ENCODE assay signal across 8 mouse cellular contexts in genomic region chr7:116034282-116034758, GRCm38 (mm10). TPM values are rescaled to one million over a fixed set of nuclear protein-coding genes. Genes with fewer than 3 reads are reported as not detected.
DNase-seq lines count a peak whose midpoint lies in the region; ATAC-seq lines count a peak whose summit lies in the region.

No protein-coding gene starts in this region.

- H3K9ac ChIP-seq in hindbrain, embryonic 13.5 days: peak overlapping the region; percentile 74
- H3K9ac ChIP-seq in limb, embryonic 12.5 days (replicated peaks): peak overlapping the region; percentile 88
- peak overlapping the region; percentile 59 for H3K9ac ChIP-seq in midbrain, embryonic 14.5 days (replicated peaks; ENCODE audit: low read length)

- H3K4me3 ChIP-seq in hindbrain, embryonic 13.5 days: peak overlapping the region; percentile 62
- peak overlapping the region; percentile 65 for H3K4me3 ChIP-seq in limb, embryonic 12.5 days (replicated peaks)
- H3K4me3 ChIP-seq in midbrain, embryonic 14.5 days (replicated peaks; ENCODE audit: low read depth, low read length): peak overlapping the region; percentile 54

- H3K4me1 ChIP-seq in hindbrain, embryonic 13.5 days (replicated peaks): peaks cover 58% of the 10 kb centered on the region
- H3K4me1 ChIP-seq in limb, embryonic 12.5 days (replicated peaks): peaks cover 43% of the 10 kb centered on the region
- peaks cover 39% of the 10 kb centered on the region for H3K4me1 ChIP-seq in midbrain, embryonic 14.5 days (ENCODE audit: control insufficient read depth, insufficient read depth, low read length)

- peak; percentile 34; the same call in 1 of the 2 replicates for ATAC-seq in hindbrain, embryonic 13.5 days (ENCODE audit: low FRiP score)
- peak; percentile 33; the same call in 1 of the 2 replicates for ATAC-seq in limb, embryonic 12.5 days (ENCODE audit: insufficient number of reproducible peaks, insufficient read depth, low FRiP score, low TSS enrichment, low read depth)
- peak; percentile 58 for ATAC-seq in midbrain, embryonic 14.5 days (ENCODE audit: low FRiP score, low TSS enrichment)

- peak; percentile 22 to 39 for DNase-seq in frontal cortex, postnatal 10 days (ENCODE audit: low spot score in 2 of 2)
- no peak for DNase-seq in frontal cortex, postnatal 36 days (ENCODE audit: low spot score in 2 of 2)
- peak; percentile 63 for DNase-seq in adrenal gland, postnatal 10 days
- DNase-seq in forelimb bud, embryonic 11.5 days (ENCODE audit: low read depth, low spot score): peak; percentile 58
- DNase-seq in midbrain, embryonic 14.5 days: peak; percentile 76
- no peak for DNase-seq in c-Kit-positive CD71-positive TER-119-positive erythroid progenitor cells, embryonic 14.5 days (ENCODE audit: low spot score)

- WGBS in hindbrain, embryonic 13.5 days: under 1% methylated on average over 25 of the region's 25 CpGs
- WGBS in limb, embryonic 12.5 days: under 1% methylated on average over 25 of the region's 25 CpGs
- WGBS in midbrain, embryonic 14.5 days: under 1% methylated on average over 25 of the region's 25 CpGs

- peaks cover 85% of the 10 kb centered on the region for H3K27me3 ChIP-seq in hindbrain, embryonic 13.5 days
- peaks cover 63% of the 10 kb centered on the region for H3K27me3 ChIP-seq in limb, embryonic 12.5 days
- H3K27me3 ChIP-seq in midbrain, embryonic 14.5 days (ENCODE audit: control insufficient read depth, insufficient read depth, low read length): peaks cover 39% of the 10 kb centered on the region

- peak overlapping the region; percentile 79 for H3K27ac ChIP-seq in hindbrain, embryonic 13.5 days
- H3K27ac ChIP-seq in limb, embryonic 12.5 days: peak overlapping the region; percentile 96
- peak overlapping the region; percentile 74 for H3K27ac ChIP-seq in midbrain, embryonic 14.5 days (replicated peaks; ENCODE audit: low read depth, low read length)

- H3K36me3 ChIP-seq in hindbrain, embryonic 13.5 days: no peaks in the 10 kb centered on the region
- no peaks in the 10 kb centered on the region for H3K36me3 ChIP-seq in limb, embryonic 12.5 days
- no peaks in the 10 kb centered on the region for H3K36me3 ChIP-seq in midbrain, embryonic 14.5 days (ENCODE audit: control insufficient read depth, insufficient read depth, low read length)

- no peaks in the 10 kb centered on the region for H3K9me3 ChIP-seq in hindbrain, embryonic 13.5 days
- H3K9me3 ChIP-seq in limb, embryonic 12.5 days: no peaks in the 10 kb centered on the region
- no peaks in the 10 kb centered on the region for H3K9me3 ChIP-seq in midbrain, embryonic 14.5 days (ENCODE audit: control insufficient read depth, low read length)

- peak overlapping the region; percentile 95 for H3K4me2 ChIP-seq in hindbrain, embryonic 13.5 days
- H3K4me2 ChIP-seq in limb, embryonic 12.5 days: peak overlapping the region; percentile 96
- peak overlapping the region; percentile 98 for H3K4me2 ChIP-seq in midbrain, embryonic 14.5 days (ENCODE audit: low read length)

RNA-seq across cellular contexts. Expression of gene Sox6, which starts 4.3 kb away (rescaled TPM):
- 10 to 100 TPM; 40.0 to 42.9 TPM for total RNA-seq in adrenal gland, postnatal 10 days (2021)
- polyA plus RNA-seq in hindbrain, embryonic 13.5 days (2015; fragmentation: Nextera tagmentation; extraction: Ambion mirVana): 39.7 and 42.1 TPM in 2 replicates
- 77.9 and 91.5 TPM in 2 replicates for polyA plus RNA-seq in limb, embryonic 12.5 days (2016; fragmentation: Nextera tagmentation; extraction: Ambion mirVana)
- 45.7 and 52.1 TPM in 2 replicates for polyA plus RNA-seq in midbrain, embryonic 14.5 days (2014; fragmentation: Nextera tagmentation; extraction: Ambion mirVana)

RNA-seq across cellular contexts. Expression of gene 1110004F10Rik, which starts 4.9 kb away (rescaled TPM):
- 10 to 100 TPM; 91.7 to 93.5 TPM for total RNA-seq in adrenal gland, postnatal 10 days (2021)
- polyA plus RNA-seq in hindbrain, embryonic 13.5 days (2015; fragmentation: Nextera tagmentation; extraction: Ambion mirVana): 311 and 322 TPM in 2 replicates
- polyA plus RNA-seq in limb, embryonic 12.5 days (2016; fragmentation: Nextera tagmentation; extraction: Ambion mirVana): 318 and 335 TPM in 2 replicates
- polyA plus RNA-seq in midbrain, embryonic 14.5 days (2014; fragmentation: Nextera tagmentation; extraction: Ambion mirVana): 342 and 379 TPM in 2 replicates

RNA-seq across cellular contexts. Expression of gene Gm4353, which starts 50.1 kb away (rescaled TPM):
- 1 to 10 TPM; 3.4 to 3.9 TPM for total RNA-seq in adrenal gland, postnatal 10 days (2021)
- 0.60 and 1.2 TPM in 2 replicates for polyA plus RNA-seq in hindbrain, embryonic 13.5 days (2015; fragmentation: Nextera tagmentation; extraction: Ambion mirVana)
- 1.5 and 1.6 TPM in 2 replicates for polyA plus RNA-seq in limb, embryonic 12.5 days (2016; fragmentation: Nextera tagmentation; extraction: Ambion mirVana)
- polyA plus RNA-seq in midbrain, embryonic 14.5 days (2014; fragmentation: Nextera tagmentation; extraction: Ambion mirVana): 0.45 and 1.3 TPM in 2 replicates

Comparison
In these comparisons a context has a peak if more than half of its experiments do, and no peak if none do; other contexts are left out.
1. DNase-seq: peak in frontal cortex, postnatal 10 days (2 of 2), adrenal gland, postnatal 10 days (single experiment), forelimb bud, embryonic 11.5 days (single experiment) and midbrain, embryonic 14.5 days (single experiment); none in frontal cortex, postnatal 36 days (0 of 2) and c-Kit-positive CD71-positive TER-119-positive erythroid progenitor cells, embryonic 14.5 days (single experiment).
2. Peak in every context shown above with its lines, with median percentiles within 50 percentile points of each other: ATAC-seq, H3K27ac ChIP-seq, H3K4me2 ChIP-seq, H3K4me3 ChIP-seq and H3K9ac ChIP-seq.